Mouse (Mus musculus) spleen, adult 12 weeks (tissue): ENCODE data around the gene Abca9.

Experiments used
- DNase-seq: peaks from one replicate; pipeline ENCODE4 v3.0.0; 2022; ENCODE audit warnings: low spot score

Abca9 gene

GRCm38 (mm10) chr11:110167459-110168251 lies at the start of gene Abca9:
TSS of gene Abca9 (minus strand) at chr11:110168196.
- no peak for DNase-seq

DNA sequence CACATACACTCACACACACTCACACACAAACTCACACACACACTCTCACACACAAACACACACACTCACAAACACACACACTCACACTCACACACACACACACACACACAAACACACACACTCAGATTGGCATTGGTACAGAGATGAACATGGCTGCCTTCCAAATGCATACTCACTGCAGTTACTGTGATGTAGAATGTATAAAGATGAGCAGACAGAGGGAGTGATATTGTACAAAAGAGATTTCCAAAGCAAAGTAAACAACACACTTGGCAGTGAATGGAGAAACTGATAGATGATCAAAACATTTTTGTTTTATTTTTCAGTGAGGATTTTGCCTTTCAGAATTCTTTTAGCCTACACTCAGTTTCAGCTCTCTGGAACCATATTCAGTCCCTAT lies 49.1 kb upstream of the Abca9 start:
- no peak for DNase-seq

- no peak for DNase-seq
Observed at GRCm38 (mm10) chr11:110203930-110204329, 35.9 kb upstream of the Abca9 start.

DNA sequence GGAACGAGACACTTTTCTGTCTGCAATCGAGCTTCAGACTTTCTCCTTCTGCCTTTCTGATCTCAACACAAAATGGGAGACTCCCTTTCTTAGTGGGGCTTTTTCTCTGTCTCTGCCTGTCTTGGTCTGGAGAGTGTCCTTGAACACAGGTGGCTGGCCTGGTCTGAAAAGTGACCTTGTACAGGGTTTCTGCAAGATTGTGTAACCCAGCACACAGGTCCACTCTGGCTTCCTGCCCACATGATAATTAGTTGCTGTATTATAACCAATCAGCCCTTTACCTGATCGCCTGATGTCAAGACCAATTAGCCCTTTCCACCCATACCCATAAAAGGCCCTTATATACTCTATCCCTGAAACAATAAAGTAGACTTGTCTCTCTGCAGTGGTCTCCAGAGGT lies 30.9 kb upstream of the Abca9 start:
- DNase-seq = no peak

DNA sequence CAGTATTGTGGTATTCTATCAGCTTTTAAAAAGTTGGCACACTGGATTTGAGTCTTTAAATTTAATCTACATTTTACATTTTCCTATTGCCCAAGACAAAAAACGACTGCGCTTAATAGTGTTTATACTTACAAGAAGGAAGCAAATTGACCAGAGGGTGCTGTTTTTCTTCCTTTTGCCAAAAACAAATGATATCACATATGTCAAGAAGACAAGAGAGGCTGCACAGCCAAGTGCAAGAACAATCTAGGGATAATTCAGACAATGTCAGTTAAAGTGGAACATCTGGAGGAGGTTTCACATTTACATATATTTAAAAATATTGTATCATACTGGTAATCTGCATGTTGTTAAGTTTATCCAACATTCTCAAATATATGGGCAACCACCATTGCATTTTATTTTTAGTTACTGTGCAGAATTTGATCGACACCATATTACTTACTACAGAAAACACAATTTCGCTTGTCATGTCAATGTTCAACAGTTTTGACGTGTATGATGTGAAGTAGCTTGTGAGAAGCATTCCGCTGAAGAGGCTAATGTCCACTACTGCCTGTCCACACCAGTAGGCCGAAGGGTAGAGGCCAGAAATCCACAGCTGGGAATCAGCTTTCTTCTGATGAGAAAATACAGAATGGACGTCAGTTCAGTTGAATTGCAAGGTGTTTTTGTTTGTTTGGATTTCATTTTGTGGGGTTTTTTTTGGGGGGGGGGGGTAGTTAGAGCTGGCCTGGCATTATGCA lies 28.7 kb upstream of the Abca9 start:
- DNase-seq = no peak

DNA sequence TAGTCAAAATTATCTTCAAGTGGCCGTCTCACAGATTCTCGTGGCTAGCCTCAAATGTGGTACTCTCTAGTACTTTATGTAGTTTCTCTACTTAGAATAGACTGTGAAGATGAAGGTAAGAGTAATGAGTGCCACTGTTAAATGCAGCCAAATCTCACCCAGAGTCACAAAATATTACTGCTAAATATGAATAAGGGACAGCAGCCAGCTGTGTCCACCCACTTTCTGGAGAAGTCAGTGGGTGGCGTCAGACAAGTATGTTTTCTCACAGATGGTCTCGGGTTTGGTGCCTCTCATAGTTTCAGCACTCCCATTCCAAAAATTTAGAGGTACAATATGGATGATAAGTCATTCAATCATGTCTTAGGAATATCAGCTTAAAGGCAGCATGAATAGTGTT lies 27.3 kb upstream of the Abca9 start:
- DNase-seq = no peak

- DNase-seq = no peak
Observed at GRCm38 (mm10) chr11:110171212-110171611, 3.2 kb upstream of the Abca9 start.

- no peak for DNase-seq
Observed at GRCm38 (mm10) chr11:110165822-110166221, 2.2 kb downstream of the Abca9 start.

- no peak for DNase-seq
Observed at GRCm38 (mm10) chr11:110165409-110165808, 2.6 kb downstream of the Abca9 start.

- no peak for DNase-seq
Observed at GRCm38 (mm10) chr11:110157059-110157458, 10.9 kb downstream of the Abca9 start.

DNA sequence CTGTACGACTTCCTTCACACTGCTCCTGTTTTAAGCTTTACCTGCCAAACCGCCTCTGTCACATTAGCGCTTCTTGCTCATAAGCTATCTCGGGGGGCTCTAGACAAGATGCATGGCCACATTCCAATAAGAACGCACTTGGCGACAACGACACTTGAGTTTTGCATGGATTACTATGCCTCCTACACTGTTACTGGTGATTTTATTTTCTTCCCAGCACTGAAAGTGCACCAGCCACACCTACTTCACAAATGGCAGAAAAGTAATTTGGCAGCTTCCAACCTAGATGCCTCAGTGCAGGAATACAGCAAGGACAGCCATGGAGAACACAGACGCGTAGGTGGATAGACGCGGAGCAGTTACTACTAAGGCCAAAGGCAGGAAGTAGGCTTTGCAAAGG lies 12.0 kb downstream of the Abca9 start:
- DNase-seq = no peak

- DNase-seq = no peak
Observed at GRCm38 (mm10) chr11:110147640-110148039, 20.4 kb downstream of the Abca9 start.

- no peak for DNase-seq
Observed at GRCm38 (mm10) chr11:110145421-110145820, 22.6 kb downstream of the Abca9 start.

GRCm38 (mm10) chr11:110130760-110131159 lies 37.2 kb downstream of the Abca9 start:
- DNase-seq = no peak

- no peak for DNase-seq
Observed at GRCm38 (mm10) chr11:110111137-110111536, 56.9 kb downstream of the Abca9 start.

DNA sequence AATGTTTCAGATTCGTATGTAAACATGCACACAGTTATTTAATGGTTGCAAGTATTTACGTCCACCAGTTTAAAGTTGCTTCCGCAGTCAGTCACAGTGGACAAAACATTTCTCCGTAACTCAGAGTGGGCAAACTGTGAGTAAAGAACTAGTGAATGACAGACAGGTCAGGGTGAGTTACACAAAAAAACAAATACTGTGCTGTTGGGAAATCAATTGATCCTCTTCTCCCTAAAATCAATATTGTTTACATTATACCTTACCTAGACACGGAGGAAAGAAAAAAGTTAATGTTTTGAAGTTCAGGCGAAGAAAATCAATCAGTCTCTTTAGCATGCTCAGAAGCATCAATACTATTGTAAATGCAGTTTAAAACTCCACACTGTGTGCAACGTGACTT lies 66.6 kb downstream of the Abca9 start:
- no peak for DNase-seq

GRCm38 (mm10) chr11:110098901-110099300 lies 69.1 kb downstream of the Abca9 start:
- no peak for DNase-seq

- DNase-seq = no peak
Observed at GRCm38 (mm10) chr11:110097465-110097864, 70.5 kb downstream of the Abca9 start.

DNA sequence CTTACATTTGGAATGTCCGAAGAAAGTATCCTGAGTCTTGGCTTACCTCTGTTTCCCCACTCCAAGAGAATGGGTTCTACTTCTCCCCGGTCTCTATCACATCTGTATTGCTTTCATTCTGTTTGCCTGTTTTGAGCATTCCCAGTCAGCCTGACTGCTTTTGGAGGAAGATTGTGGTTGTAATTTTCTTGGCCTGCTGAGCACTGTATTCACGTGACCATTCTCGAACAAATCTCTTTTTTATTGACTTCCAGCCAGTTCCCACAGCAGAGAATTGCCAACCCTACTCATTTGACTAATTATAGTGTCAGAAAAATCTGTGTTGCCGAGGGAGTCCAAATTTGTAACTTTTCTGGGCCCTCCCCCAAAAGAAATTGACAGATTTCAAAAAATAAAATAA lies 72.1 kb downstream of the Abca9 start, which contains the start of gene Abca8a:
Gene Abca8a, minus strand, starts transcription at position 121 of the 400 bp plus-strand sequence.
- DNase-seq = no peak

DNA sequence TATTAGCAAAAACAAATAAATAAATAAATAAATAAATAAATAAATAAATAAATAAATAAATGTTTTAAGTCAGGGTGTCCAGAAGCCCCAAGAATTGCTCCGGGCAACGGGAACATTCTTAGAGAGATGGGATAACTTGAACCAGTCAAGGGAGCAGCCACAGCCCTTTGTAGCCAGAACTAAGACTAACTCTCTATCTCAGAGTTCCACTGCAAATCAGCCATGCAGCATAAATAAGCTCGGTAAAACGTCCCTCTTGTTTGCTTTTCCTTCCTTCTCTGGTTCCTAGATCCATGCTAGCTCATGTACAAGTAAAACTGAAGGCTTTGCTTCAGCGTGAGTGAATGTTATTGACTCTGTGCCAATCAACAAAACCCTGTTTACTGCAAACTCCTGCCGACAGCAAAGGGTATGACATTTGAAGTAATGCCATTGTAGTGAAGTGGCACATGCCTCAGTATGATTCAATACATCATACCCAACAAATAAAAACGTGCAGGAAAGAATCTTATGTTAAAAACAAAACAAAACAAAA lies 73.1 kb downstream of the Abca9 start:
- no peak for DNase-seq

DNA sequence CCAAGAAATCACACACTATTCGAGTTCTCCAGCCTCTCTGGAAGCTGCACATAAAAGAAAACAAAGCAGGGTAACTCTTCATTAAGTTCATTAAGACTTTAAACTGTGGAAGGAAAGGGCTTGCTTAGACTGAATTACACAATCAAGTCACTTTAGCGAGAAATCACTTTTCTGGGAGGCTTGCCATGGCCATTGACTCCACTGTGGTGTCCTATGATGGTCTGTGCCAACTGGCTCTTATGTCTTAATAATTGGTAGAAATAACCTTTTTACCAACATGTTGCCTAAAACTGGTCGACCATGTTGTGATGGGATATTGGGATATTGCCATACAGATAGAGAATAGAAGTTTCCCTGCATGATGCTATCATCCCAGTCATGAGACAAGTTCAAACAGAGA lies 73.8 kb downstream of the Abca9 start:
- DNase-seq = no peak

- DNase-seq = no peak
Observed at GRCm38 (mm10) chr11:110091328-110091727, 76.7 kb downstream of the Abca9 start.

DNA sequence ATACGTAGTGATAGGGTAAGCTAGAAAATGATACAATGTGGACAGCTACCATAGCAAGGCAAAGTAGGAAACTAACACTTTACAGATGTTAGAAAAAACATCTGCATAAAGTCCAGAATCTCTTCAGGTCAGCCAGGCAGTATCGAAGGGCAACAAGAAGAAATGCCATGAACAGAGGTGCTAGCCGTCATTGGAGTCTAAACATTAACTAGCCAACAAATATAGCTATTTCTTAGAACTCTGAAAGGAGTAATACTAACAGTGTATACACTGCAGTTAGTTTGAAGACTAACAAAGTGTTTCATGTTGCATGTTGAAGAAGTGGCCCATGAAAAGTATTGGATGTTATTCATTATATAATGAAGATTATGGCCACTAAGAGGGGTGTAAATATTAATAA lies 95.8 kb downstream of the Abca9 start:
- no peak for DNase-seq
